Mouse (Mus musculus) ES-E14 (cell line): Measurements from ENCODE around the gene Cacybp.

Experiments
- HCFC1 ChIP-seq: IDR thresholded peaks from 2 replicates; pipeline ENCODE4 v1.6.1; 2012; ENCODE audit warnings: low read length, inconsistent platforms, borderline replicate concordance; ENCODE audit not compliant: insufficient read depth
- MAFK ChIP-seq: IDR thresholded peaks from 2 replicates; pipeline ENCODE4 v1.6.1; 2014; ENCODE audit warnings: mild to moderate bottlenecking, low read depth, low read length, inconsistent platforms; ENCODE audit not compliant: insufficient read depth
- ZNF384 ChIP-seq: IDR thresholded peaks from 2 replicates; pipeline ENCODE4 v1.6.1; 2012; ENCODE audit warnings: low read depth, low read length, inconsistent platforms

- TF ChIP-seq MAFK (no peak), ZNF384 (no peak), HCFC1 (no peak)
Measured at GRCm38 (mm10) chr1:160250782-160251181, 38.1 kb upstream of the Cacybp start.
